Mouse (Mus musculus): ENCODE measurements around the gene Rapgef6.

DNA sequence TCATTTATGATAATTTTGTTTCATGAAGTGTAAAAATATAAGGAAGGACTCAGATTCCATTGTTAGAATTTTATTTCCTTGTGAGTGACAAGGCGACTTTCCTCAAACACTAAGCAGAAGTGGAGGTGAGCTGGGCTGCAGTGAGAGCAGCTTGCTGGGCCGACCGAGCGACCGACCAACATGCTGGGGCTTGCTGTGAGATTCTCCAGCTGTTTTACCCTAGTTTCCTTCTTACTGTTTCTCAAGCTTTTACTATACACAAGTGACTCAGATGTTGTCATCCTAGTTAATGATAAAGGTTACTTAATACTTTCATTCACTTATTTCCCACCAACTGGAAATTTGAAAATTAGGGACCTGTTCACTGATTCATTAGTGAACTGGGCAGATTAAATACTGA lies 22.8 kb upstream of the Rapgef6 start:
- TF ChIP-seq CTCF (IDR thresholded peaks at IDR 0.05; ENCODE audit: extremely low read depth, insufficient read length, insufficient replicate concordance, low read depth, low read length) (no peak), POLR2A (IDR thresholded peaks at IDR 0.05; ENCODE audit: low read depth, low read length) (no peak)

All from small intestine, adult 2 months (tissue).